Mouse (Mus musculus): ENCODE results near the gene Phf24.

DNA sequence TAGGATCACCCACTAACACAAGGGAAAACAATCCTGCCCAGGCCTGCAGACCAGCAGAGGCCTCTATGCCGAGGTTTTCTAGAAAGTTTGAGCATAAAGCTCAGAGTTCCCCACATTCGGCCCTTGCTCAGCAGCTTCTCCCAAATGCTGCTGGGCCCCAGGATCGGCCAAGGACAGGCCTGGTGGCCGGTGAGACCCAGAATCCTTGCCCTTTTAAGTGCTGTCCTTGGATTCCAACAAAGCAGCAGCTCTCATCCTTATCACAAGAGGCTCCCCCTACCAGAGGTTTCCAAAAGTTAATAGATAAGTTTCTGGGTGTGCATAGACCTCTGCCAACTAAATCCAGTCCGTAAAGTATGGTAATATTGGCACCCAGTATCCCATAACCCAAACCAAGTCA lies 57.4 kb downstream of the Phf24 start:
- TF ChIP-seq POLR2A (IDR thresholded peaks at IDR 0.05; ENCODE audit: insufficient read depth, low read length) (no peak), EP300 (IDR thresholded peaks at IDR 0.05; ENCODE audit: insufficient read depth, low read depth, low read length) (no peak)

Data from ES-Bruce4 (cell line).